Mouse (Mus musculus): ENCODE measurements around the gene Ncr1. TPM values are rescaled to one million over a fixed set of nuclear protein-coding genes. Genes with fewer than 3 reads are reported as not detected.
"Not testable (repeated sequence)": the region's sequence is repeated elsewhere in the genome, so short reads cannot be mapped to it uniquely, and the experiment has no call there.

Ncr1 gene
- polyA plus RNA-seq (2015; fragmentation: Nextera tagmentation; extraction: Ambion mirVana) = not detected in 2 replicates

DNA sequence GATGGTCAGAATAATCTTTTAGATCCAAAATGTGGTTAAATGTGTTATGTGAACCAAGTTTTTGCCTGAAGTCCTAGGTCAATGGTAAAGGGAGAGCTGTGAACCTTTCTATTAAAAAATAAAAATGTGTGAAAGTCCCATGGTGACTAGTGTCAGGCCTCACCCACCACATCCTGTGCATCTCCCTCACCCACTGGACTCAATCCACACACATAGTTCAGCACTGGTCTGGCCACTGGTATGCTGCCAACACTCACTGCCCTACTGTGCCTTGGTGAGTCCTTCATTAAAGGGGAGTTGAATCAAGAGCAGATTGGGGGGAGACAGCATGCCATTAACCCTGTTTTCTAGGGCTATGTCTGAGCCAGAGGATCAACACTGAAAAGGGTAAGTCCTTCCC lies at the start of gene Ncr1:
Gene Ncr1 (plus strand): TSS at position 216 of the 400 bp plus-strand sequence.
- no peak for ATAC-seq (ENCODE audit: insufficient number of reproducible peaks, insufficient read depth, low FRiP score, low TSS enrichment, low read depth)
- Histone ChIP-seq H3K4me1 (no peaks in the 10 kb centered on the region), H3K9ac (no peak within 1 kb of the TSS), H3K9me3 (no peaks in the 10 kb centered on the region), H3K4me2 (no peak within 1 kb of the TSS), H3K27me3 (no peaks in the 10 kb centered on the region), H3K36me3 (no peaks in the 10 kb centered on the region), H3K4me3 (no peak within 1 kb of the TSS), H3K27ac (no peak within 1 kb of the TSS)

GRCm38 (mm10) chr7:4292638-4293037 lies 44.9 kb upstream of the Ncr1 start:
- no peak overlapping the region for H3K4me2 ChIP-seq
- H3K36me3 ChIP-seq = no peaks in the 10 kb centered on the region
- no peaks in the 10 kb centered on the region for H3K27me3 ChIP-seq
- H3K9ac ChIP-seq = no peak overlapping the region
- 73% methylated on average over 5 of the region's 5 CpGs for WGBS
- ATAC-seq (ENCODE audit: insufficient number of reproducible peaks, insufficient read depth, low FRiP score, low TSS enrichment, low read depth) = no peak
- no peaks in the 10 kb centered on the region for H3K9me3 ChIP-seq
- no peak overlapping the region for H3K4me3 ChIP-seq
- H3K4me1 ChIP-seq = no peaks in the 10 kb centered on the region
- H3K27ac ChIP-seq = no peak overlapping the region

GRCm38 (mm10) chr7:4297189-4297588 lies 40.3 kb upstream of the Ncr1 start:
- Histone ChIP-seq H3K36me3 (no peaks in the 10 kb centered on the region), H3K27ac (no peak overlapping the region), H3K9ac (no peak overlapping the region), H3K4me1 (no peaks in the 10 kb centered on the region), H3K27me3 (no peaks in the 10 kb centered on the region), H3K4me2 (no peak overlapping the region), H3K9me3 (no peaks in the 10 kb centered on the region), H3K4me3 (no peak overlapping the region)
- no peak for ATAC-seq (ENCODE audit: insufficient number of reproducible peaks, insufficient read depth, low FRiP score, low TSS enrichment, low read depth)
- 59% methylated on average over 1 of the region's 1 CpGs for WGBS

DNA sequence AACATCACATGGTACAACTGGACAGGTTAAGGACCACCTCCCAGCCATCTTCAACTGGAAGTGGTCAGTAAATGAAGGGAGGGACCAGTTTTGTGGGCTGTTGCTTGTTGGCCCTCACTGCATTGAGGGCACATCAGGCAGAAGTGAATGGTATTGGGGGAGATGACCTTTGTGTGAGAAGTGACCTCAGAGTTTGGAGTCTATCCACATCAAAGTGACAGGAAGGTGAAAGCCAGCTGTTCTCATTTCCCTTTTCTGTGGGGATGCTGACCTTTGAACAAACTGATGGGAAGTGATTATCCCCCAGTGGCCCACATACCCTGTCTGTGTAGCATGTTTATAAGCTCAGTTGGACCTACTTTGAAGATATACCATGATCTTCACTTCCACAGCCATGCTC lies 37.4 kb upstream of the Ncr1 start:
- no peak for ATAC-seq (ENCODE audit: insufficient number of reproducible peaks, insufficient read depth, low FRiP score, low TSS enrichment, low read depth)
- H3K4me1 ChIP-seq = no peaks in the 10 kb centered on the region

DNA sequence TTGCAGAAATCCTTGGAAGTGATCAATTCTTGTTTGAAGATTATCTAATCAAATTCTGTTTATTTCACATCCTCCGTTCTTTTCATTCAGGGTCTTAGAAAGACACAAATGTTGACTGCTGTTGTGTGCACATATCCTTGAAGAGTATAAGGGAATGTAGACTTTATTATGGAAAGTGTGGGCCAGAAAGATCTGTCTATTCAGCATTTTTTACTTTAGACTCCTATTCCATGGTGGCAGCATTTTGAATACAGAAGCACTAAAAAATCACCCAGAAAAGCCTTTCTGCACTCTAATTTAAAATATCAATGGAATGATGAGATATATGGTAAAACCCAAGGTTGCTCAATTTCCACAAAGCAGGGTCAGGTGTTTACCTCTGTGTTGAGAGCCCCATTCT lies 34.1 kb upstream of the Ncr1 start:
- no peak for ATAC-seq (ENCODE audit: insufficient number of reproducible peaks, insufficient read depth, low FRiP score, low TSS enrichment, low read depth)
- 92% methylated on average over 1 of the region's 1 CpGs for WGBS

More for the DNA sequence above, 37.4 kb upstream of the Ncr1 start:
- Histone ChIP-seq H3K9ac (no peak overlapping the region), H3K27me3 (no peaks in the 10 kb centered on the region), H3K4me3 (no peak overlapping the region), H3K36me3 (no peaks in the 10 kb centered on the region), H3K4me2 (no peak overlapping the region), H3K27ac (no peak overlapping the region), H3K9me3 (no peaks in the 10 kb centered on the region)

GRCm38 (mm10) chr7:4313109-4313508 lies 24.4 kb upstream of the Ncr1 start:
- not testable (repeated sequence) for H3K36me3 ChIP-seq; H3K27me3 ChIP-seq; H3K4me2 ChIP-seq; H3K4me1 ChIP-seq; ATAC-seq (ENCODE audit: insufficient number of reproducible peaks, insufficient read depth, low FRiP score, low TSS enrichment, low read depth); H3K9ac ChIP-seq; H3K27ac ChIP-seq; H3K4me3 ChIP-seq; H3K9me3 ChIP-seq
- 84% methylated on average over 2 of the region's 2 CpGs for WGBS

More for the DNA sequence above, 34.1 kb upstream of the Ncr1 start:
- no peak overlapping the region for H3K9ac ChIP-seq
- H3K4me3 ChIP-seq = no peak overlapping the region
- no peaks in the 10 kb centered on the region for H3K36me3 ChIP-seq
- H3K9me3 ChIP-seq = no peaks in the 10 kb centered on the region
- no peaks in the 10 kb centered on the region for H3K4me1 ChIP-seq
- H3K27me3 ChIP-seq = no peaks in the 10 kb centered on the region
- H3K27ac ChIP-seq = no peak overlapping the region
- H3K4me2 ChIP-seq = no peak overlapping the region

- ATAC-seq (ENCODE audit: insufficient number of reproducible peaks, insufficient read depth, low FRiP score, low TSS enrichment, low read depth); H3K27me3 ChIP-seq; H3K36me3 ChIP-seq; H3K4me1 ChIP-seq; H3K9me3 ChIP-seq; H3K4me3 ChIP-seq; H3K4me2 ChIP-seq; H3K9ac ChIP-seq; H3K27ac ChIP-seq: not testable (repeated sequence)
- 83% methylated on average over 3 of the region's 3 CpGs for WGBS
Observed at GRCm38 (mm10) chr7:4313531-4313930, 24.0 kb upstream of the Ncr1 start.

DNA sequence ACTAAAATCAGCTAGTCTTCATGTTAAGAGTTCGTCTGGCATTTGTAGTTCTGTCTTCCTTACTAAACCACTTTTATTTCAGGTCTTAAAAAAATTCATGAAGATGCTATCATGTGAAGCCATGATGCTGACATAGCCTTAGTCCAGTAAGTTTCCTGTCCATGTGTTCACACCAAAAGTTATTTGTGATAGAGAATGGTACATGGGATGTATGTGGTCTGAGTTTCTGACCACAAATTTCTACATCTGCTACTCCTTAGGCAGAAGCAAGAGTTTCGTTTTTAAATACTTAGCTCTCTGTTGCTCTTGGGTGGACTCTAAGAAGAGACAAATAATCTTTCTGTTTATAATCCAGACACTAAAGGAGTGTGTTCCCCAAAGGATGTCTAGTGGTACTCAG lies 14.2 kb upstream of the Ncr1 start:
- Histone ChIP-seq H3K4me2 (no peak overlapping the region), H3K27me3 (no peaks in the 10 kb centered on the region), H3K36me3 (no peaks in the 10 kb centered on the region), H3K4me3 (no peak overlapping the region), H3K4me1 (no peaks in the 10 kb centered on the region), H3K9ac (no peak overlapping the region), H3K27ac (no peak overlapping the region), H3K9me3 (no peaks in the 10 kb centered on the region)
- WGBS = 73% methylated on average over 2 of the region's 2 CpGs
- no peak for ATAC-seq (ENCODE audit: insufficient number of reproducible peaks, insufficient read depth, low FRiP score, low TSS enrichment, low read depth)

GRCm38 (mm10) chr7:4373521-4373920 lies 36.0 kb downstream of the Ncr1 start:
- H3K4me1 ChIP-seq = no peaks in the 10 kb centered on the region
- H3K4me2 ChIP-seq = no peak overlapping the region
- H3K9me3 ChIP-seq = no peaks in the 10 kb centered on the region
- no peak for ATAC-seq (ENCODE audit: insufficient number of reproducible peaks, insufficient read depth, low FRiP score, low TSS enrichment, low read depth)
- no peak overlapping the region for H3K4me3 ChIP-seq
- no peak overlapping the region for H3K9ac ChIP-seq
- 77% methylated on average over 7 of the region's 7 CpGs for WGBS
- no peaks in the 10 kb centered on the region for H3K27me3 ChIP-seq
- no peak overlapping the region for H3K27ac ChIP-seq
- H3K36me3 ChIP-seq = no peaks in the 10 kb centered on the region

Small RNAs within 50 kb of the gene (microRNA-seq; reads per million reads assigned to microRNA genes)
- gene Gm24752 = not detected
- not detected for gene Gm25349

Other genes starting within 250 kb of the Ncr1 start
- 3.7 and 5.9 TPM in 2 replicates for gene Ttyh1, start 218.3 kb upstream of the Ncr1 start, polyA plus RNA-seq (2015; fragmentation: Nextera tagmentation; extraction: Ambion mirVana)
- 66.7 and 67.8 TPM in 2 replicates for gene Leng8, start 200.7 kb upstream of the Ncr1 start, polyA plus RNA-seq (2015; fragmentation: Nextera tagmentation; extraction: Ambion mirVana)
- 4.6 and 5.4 TPM in 2 replicates for gene Leng9, start 187.3 kb upstream of the Ncr1 start, polyA plus RNA-seq (2015; fragmentation: Nextera tagmentation; extraction: Ambion mirVana)
- 66.7 and 71.0 TPM in 2 replicates for gene Cdc42ep5, start 172.9 kb upstream of the Ncr1 start, polyA plus RNA-seq (2015; fragmentation: Nextera tagmentation; extraction: Ambion mirVana)
- gene Lilra5, start 100.0 kb upstream of the Ncr1 start, polyA plus RNA-seq (2015; fragmentation: Nextera tagmentation; extraction: Ambion mirVana) = not detected in 2 replicates
- 0.10 and 0.11 TPM in 2 replicates for gene Gp6, start 60.0 kb downstream of the Ncr1 start, polyA plus RNA-seq (2015; fragmentation: Nextera tagmentation; extraction: Ambion mirVana)
- 28.6 and 30.2 TPM in 2 replicates for gene Rdh13, start 107.9 kb downstream of the Ncr1 start, polyA plus RNA-seq (2015; fragmentation: Nextera tagmentation; extraction: Ambion mirVana)
- gene Eps8l1, start 123.0 kb downstream of the Ncr1 start, polyA plus RNA-seq (2015; fragmentation: Nextera tagmentation; extraction: Ambion mirVana) = 6.6 and 9.4 TPM in 2 replicates
- gene Ppp1r12c, start 164.0 kb downstream of the Ncr1 start, polyA plus RNA-seq (2015; fragmentation: Nextera tagmentation; extraction: Ambion mirVana) = 45.9 and 48.2 TPM in 2 replicates
- 57.6 and 63.3 TPM in 2 replicates for gene Tnnt1, start 178.7 kb downstream of the Ncr1 start, polyA plus RNA-seq (2015; fragmentation: Nextera tagmentation; extraction: Ambion mirVana)
- 4.7 and 11.8 TPM in 2 replicates for gene Tnni3, start 186.5 kb downstream of the Ncr1 start, polyA plus RNA-seq (2015; fragmentation: Nextera tagmentation; extraction: Ambion mirVana)
- gene Dnaaf3, start 194.7 kb downstream of the Ncr1 start, polyA plus RNA-seq (2015; fragmentation: Nextera tagmentation; extraction: Ambion mirVana) = 1.4 and 2.4 TPM in 2 replicates
- gene Syt5, start 209.8 kb downstream of the Ncr1 start, polyA plus RNA-seq (2015; fragmentation: Nextera tagmentation; extraction: Ambion mirVana) = 8.3 and 9.1 TPM in 2 replicates

Measured in embryonic facial prominence, embryonic 13.5 days (tissue).